Mouse (Mus musculus) lung, postnatal 25 days (tissue): Measurements from ENCODE around the gene Dennd2c.

Experiments
- DNase-seq: peaks from one replicate; pipeline ENCODE4 v3.0.0; 2022; ENCODE audit warnings: low spot score

Gene Dennd2c

DNA sequence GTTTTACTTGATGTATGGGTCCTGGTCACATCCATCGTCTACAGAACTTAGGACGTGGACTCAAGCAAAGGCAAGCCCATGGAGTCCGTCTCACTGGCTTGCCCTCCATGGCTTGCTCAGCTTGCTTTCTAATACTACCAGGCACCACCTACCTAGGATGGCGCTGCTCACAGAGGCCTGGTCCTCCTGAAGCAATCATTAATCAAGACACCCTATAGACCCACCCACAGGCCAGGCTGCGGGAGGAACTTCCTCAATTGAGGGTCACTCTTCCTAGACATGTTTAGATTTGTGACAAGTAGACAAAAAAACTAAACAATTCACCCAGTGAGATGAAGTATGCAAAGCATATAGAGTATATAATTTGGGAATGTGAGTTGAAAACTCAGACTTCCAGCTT lies 9.8 kb downstream of the Dennd2c start:
- DNase-seq = no peak

DNA sequence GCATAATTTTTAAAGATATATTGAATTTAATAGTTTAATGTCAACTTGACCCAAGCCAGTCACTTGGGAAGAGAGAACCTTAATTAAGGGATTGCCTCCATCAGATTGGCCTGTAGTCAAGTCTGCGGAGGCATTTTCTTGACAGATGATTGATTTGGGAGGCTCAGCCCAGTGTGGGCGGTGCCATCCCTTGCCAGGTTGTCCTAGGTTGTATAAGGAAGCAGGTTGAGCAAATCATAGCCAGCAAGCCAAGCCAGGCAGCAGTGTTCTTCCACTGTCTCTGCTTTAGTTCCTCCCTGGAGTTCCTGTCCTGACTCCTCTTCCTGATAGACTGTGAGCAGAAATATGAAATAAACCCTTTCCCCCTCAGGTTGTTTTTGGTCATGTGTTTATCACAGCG lies 21.2 kb downstream of the Dennd2c start:
- DNase-seq = no peak

DNA sequence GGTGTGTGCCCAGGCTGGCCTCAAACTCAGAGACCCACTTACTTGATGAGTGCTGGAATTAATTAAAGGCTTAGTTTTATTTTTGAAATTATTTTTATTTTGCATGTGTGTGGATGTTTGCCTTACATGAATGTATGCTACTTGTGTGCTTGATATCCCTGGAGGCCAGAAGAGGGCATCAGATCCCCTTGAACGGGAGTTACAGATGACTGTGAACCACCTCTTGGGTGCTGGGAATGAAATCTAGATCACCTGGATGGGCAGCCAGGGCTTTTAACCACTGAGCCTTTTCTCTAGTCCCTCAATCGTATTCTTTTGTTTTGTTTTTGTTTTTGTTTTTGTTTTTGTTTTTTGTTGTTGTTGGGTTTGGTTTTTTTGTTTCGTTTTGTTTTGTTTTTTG lies 23.7 kb downstream of the Dennd2c start:
- no peak for DNase-seq

GRCm38 (mm10) chr3:103127177-103127576 lies 24.8 kb downstream of the Dennd2c start:
- DNase-seq = no peak

DNA sequence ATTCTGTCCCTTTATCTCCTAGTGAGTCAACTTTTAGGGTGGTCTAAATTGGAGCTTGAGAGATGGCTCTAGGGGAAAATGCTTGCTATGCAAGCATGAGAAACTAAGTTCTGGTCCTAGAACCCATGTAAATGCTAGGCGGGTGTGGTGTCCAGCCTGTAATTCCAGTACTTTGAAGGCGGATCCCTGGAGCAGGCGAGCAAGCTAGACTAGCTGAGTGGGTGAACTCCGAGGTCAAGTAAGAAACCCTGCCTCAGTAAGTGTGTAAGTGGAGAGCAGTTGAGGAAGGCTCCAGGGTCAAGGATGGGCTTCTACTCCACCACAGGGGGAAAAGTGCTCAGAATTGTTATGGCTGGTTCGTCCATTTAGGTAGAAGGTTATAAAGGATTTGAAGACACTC lies 25.3 kb downstream of the Dennd2c start:
- DNase-seq = no peak

GRCm38 (mm10) chr3:103128251-103128650 lies 25.8 kb downstream of the Dennd2c start:
- no peak for DNase-seq

DNA sequence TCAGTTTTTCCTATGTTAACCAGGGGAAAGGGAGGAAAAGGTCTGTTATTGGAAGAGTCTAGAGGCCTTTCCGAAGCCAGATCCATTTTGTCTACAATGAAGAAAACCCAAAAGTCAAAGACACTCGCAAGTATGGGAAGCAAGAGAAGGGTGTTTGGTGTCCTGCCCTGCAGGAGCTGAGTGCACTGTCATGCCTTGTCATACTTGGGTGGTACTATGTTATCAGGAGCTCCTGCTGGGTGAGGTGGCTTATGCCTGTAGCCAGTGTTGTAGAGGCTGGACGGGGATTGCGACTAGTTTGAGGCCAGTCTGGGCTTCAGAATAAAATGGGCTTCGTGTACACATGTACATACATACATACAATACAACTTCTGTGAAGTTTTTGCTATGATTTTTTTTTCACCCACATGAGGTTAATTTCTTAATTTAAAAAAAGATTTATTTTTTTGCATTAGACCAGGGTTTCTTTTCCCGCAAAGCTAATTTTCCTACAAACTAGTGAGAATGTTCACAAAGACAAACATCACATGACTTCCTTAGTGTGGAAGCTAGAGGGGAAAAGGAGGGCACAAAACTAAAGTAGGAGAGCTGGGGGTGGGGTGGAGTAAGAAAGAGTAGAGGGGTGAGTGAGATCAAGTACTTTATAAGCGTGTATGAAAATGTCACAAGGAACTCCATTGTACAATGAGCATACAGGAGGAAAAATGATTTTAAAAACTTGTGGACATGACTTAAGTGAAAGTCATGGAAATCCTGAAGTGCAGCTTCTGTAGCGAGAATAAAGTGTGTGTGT lies 27.2 kb downstream of the Dennd2c start:
- DNase-seq = no peak

GRCm38 (mm10) chr3:103130236-103130751 lies 27.9 kb downstream of the Dennd2c start:
- peak; percentile 18 for DNase-seq

GRCm38 (mm10) chr3:103133098-103133497 lies 30.7 kb downstream of the Dennd2c start:
- DNase-seq = no peak

GRCm38 (mm10) chr3:103136414-103137077 lies 34.1 kb downstream of the Dennd2c start:
- DNase-seq = no peak

- peak; percentile 43 for DNase-seq
Observed at GRCm38 (mm10) chr3:103139047-103139446, 36.6 kb downstream of the Dennd2c start.

DNA sequence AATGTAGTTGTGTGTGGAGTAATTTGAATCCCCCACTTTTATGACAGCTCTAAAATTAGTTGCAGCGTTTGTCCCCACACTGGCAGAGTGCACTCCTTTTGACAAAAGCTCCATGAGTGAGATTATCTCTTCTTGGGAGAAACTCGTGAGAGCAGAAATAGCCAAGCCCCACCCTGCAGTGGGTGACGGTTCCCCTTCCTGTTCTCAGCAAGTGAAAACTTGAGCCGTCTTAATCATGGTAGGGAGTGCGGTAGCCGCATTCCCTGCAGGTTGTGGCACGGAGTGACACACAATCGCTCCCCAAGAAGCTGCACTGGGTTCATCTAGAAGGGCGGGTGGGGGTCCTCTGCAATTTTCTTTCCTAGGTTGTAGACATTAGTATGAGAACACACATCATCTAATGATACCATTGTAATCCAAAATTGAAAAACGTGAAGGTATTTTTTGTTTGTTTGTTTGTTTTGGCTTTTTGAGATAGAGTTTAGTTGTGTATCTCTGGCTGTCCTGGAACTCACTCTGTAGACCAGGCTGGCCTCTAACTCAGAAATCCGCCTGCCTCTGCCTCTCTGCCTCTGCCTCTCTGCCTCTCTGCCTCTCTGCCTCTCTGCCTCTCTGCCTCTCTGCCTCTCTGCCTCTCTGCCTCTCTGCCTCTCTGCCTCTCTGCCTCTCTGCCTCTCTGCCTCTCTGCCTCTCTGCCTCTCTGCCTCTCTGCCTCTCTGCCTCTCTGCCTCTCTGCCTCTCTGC lies 37.9 kb downstream of the Dennd2c start:
- peak; percentile 45 for DNase-seq

- no peak for DNase-seq
Observed at GRCm38 (mm10) chr3:103141287-103141686, 38.9 kb downstream of the Dennd2c start.

- no peak for DNase-seq
Observed at GRCm38 (mm10) chr3:103142366-103142765, 40.0 kb downstream of the Dennd2c start.

GRCm38 (mm10) chr3:103145336-103145735 lies 42.9 kb downstream of the Dennd2c start:
- no peak for DNase-seq

DNA sequence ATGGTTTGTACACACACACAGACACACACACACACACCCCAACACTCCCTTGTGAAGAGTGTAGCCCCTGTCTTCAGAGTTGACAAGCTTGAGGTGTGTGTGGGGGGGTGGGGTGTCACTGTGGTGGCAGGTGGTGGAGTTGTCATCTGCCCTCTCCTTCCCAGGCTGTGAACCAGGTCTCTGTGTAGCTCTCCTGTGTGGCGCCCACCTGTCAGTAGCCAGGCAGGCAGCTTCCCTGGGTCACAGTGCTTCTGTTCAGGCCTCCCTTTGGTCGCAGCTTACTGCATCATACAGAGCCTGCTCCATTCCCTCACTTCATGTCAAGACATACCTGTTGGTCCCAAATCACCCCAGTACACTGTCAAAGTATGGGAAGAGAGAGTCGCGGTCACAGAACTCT lies 43.4 kb downstream of the Dennd2c start:
- no peak for DNase-seq

- no peak for DNase-seq
Observed at GRCm38 (mm10) chr3:103146330-103147166, 44.1 kb downstream of the Dennd2c start.

DNA sequence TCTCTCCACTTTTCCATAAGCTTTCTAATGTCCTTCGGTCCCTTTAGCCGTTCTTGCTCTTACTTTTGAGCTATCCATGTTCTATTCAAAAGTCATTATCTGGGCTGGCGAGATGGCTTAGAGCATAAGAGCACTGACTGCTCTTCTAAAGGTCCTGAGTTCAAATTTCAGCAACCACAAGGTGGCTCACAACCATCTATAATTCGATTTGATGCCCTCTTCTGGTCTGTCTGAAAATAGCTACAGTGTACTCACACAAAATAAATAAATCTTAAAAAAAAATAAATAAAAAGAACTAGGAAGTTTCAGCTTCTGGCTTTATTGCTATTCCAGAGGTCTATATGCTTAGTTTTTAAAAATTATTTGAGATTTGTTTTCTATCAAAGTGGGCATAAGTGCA lies 45.4 kb downstream of the Dennd2c start:
- DNase-seq = no peak

DNA sequence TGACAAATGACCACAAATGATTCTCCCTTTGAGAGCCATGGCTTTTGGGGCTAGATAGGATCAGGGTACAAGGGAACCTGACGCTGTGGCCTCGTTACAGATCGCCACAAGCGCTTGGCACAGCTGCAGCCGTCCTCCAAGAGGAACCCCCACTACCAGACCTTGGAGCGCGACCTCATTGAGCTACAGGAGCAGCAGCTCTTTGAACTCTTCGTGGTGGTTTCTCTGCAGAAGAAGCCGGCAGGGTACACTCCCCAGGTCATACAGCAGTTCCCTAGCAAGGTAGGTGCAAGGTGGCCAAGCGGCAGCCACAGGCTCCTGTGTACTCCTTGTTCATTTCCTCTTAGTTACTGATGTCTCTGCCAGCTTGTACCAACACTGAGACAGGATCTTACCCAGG lies 46.5 kb downstream of the Dennd2c start:
- no peak for DNase-seq

DNA sequence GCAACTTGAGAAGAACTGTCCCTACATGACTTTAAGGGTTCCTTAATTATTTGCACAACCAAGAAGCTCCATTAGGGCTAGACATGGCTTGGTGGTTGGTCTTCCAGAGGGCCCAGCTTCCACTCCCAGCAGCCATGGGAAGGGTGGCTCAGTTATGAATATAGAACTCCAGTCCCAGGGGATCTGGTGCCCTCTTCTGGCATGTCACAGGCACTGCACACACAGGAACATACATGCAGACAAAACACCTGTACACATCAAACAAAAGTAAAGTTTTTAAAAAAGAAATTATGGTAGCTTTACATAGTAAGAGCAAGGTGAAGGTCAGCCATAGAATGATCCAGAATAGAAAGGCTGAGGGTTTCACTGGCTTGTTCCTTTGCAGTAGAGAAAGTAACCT lies 51.4 kb downstream of the Dennd2c start:
- DNase-seq = no peak

DNA sequence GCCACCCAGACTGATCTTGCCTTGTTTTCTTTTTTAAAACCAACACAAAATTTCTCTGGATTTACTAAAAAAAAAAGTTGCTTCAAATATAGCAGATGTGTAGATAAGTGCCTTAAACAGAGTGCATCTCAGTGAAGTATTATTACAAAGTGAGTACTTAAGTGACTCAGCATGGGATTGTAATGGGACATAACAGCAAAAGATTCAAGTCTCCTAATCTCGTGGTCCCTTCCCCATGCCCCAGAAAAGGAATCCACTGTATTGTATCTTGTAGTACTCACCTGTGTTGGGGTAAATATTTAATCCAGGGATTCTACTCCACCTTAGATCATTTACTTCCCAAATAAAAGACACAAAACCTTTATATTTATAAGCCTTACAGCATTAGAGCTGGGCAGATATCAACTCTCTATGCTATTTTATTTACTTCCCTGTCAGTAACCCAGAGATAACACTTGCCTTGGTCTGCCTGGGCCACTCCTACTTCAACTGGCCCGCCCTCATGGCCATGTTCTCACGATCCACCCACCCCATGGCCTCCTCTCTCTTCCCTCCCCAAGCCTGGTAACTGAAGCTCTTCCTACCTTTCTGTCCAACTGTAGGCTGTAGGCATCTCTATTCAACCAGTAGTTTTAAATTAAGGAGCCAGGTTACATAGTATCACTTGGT lies 57.0 kb downstream of the Dennd2c start:
- DNase-seq = no peak
